Comparison of ENCODE assay signal across 13 mouse cellular contexts in genomic region chr16:32858356-32858755, GRCm38 (mm10). TPM values are rescaled to one million over a fixed set of nuclear protein-coding genes. Genes with fewer than 3 reads are reported as not detected.
DNase-seq lines count a peak whose midpoint lies in the region; ATAC-seq and TF ChIP-seq lines count a peak whose summit lies in the region.
"Had no signal": no experiment of that assay in that cellular context is flagged by ENCODE, and none has a peak within 500 bp of the region (broad histone marks: within the 10 kb centered on the region; RNA-seq: fewer than 3 reads in every experiment).

No protein-coding gene starts in this region.

- 0 out of 2 replicates have a peak, but pooled peaks have one; percentile 36 for ATAC-seq in lung, postnatal 0 days
- no peak for ATAC-seq in heart, embryonic 15.5 days (replicated peaks; ENCODE audit: insufficient number of reproducible peaks, insufficient read depth, low FRiP score, low read depth)
- ATAC-seq in stomach, postnatal 0 days (ENCODE audit: low FRiP score, low TSS enrichment), result no peak

- TF ChIP-seq POLR2A in lung, adult 2 months (IDR thresholded peaks at IDR 0.05; ENCODE audit: borderline replicate concordance, extremely low read depth, low read depth, low read length), result no peak

- H3K4me2 ChIP-seq in lung, postnatal 0 days (replicated peaks; ENCODE audit: low read depth, low read length), result no peak overlapping the region
- H3K4me2 ChIP-seq in heart, embryonic 15.5 days, result peak overlapping the region; percentile 27; the same call in 1 of the 2 replicates
- no peak overlapping the region for H3K4me2 ChIP-seq in stomach, postnatal 0 days (replicated peaks; ENCODE audit: low read depth)

- 36% methylated on average over 4 of the region's 4 CpGs for WGBS in lung, postnatal 0 days
- 46% methylated on average over 4 of the region's 4 CpGs for WGBS in lung, adult 2 months
- WGBS in heart, embryonic 15.5 days, result 28% methylated on average over 4 of the region's 4 CpGs
- 44% methylated on average over 4 of the region's 4 CpGs for WGBS in stomach, postnatal 0 days

- H3K9ac ChIP-seq in lung, postnatal 0 days (replicated peaks; ENCODE audit: low read depth), result no peak overlapping the region
- no peak overlapping the region for H3K9ac ChIP-seq in heart, embryonic 15.5 days
- H3K9ac ChIP-seq in stomach, postnatal 0 days (ENCODE audit: low read length), result no peak overlapping the region

- DNase-seq in heart, adult 18-20 months, result peak; percentile 36 to 47
- no peak for DNase-seq in heart, postnatal 4 days
- DNase-seq in lung, postnatal 0 days (ENCODE audit: low spot score), result peak; percentile 28
- no peak for DNase-seq in lung, adult 2 months
- DNase-seq in stomach, postnatal 0 days (ENCODE audit: low spot score), result no peak
- DNase-seq in embryo, embryonic 10 days (ENCODE audit: low spot score), result no peak
- no peak for DNase-seq in cerebellum, adult 18-20 months
- DNase-seq: kidney, adult 8-10 months had no signal

- no peak overlapping the region for H3K4me3 ChIP-seq in lung, postnatal 0 days (ENCODE audit: low read depth, low read length)
- H3K4me3 ChIP-seq in lung, adult 2 months (replicated peaks; ENCODE audit: extremely low read depth, low read depth, low read length), result no peak overlapping the region
- H3K4me3 ChIP-seq in heart, embryonic 15.5 days, result no peak overlapping the region
- H3K4me3 ChIP-seq in stomach, postnatal 0 days (ENCODE audit: low read depth, low read length), result no peak overlapping the region

- TF ChIP-seq EP300 in lung, postnatal 0 days (IDR thresholded peaks at IDR 0.05), result no peak
- TF ChIP-seq EP300 in stomach, postnatal 0 days (optimal IDR thresholded peaks at IDR 0.05), result no peak

- TF ChIP-seq CTCF in lung, postnatal 0 days (IDR thresholded peaks at IDR 0.05), result no peak
- TF ChIP-seq CTCF in lung, adult 2 months (IDR thresholded peaks at IDR 0.05; ENCODE audit: insufficient read depth, low read length), result no peak
- TF ChIP-seq CTCF in stomach, postnatal 0 days (IDR thresholded peaks at IDR 0.05; ENCODE audit: low read depth), result no peak

- H3K9me3 ChIP-seq in lung, postnatal 0 days (ENCODE audit: low read length), result no peaks in the 10 kb centered on the region
- no peaks in the 10 kb centered on the region for H3K9me3 ChIP-seq in heart, embryonic 15.5 days (replicated peaks)
- no peaks in the 10 kb centered on the region for H3K9me3 ChIP-seq in stomach, postnatal 0 days (ENCODE audit: control insufficient read depth, low read length)

- H3K36me3 ChIP-seq in lung, postnatal 0 days (ENCODE audit: insufficient read depth, low read length), result 0 out of 2 replicates have a peak, but pooled peaks cover 5% of the 10 kb centered on the region
- H3K36me3 ChIP-seq in heart, embryonic 15.5 days, result peaks cover 10% of the 10 kb centered on the region; the same call in 1 of the 2 replicates
- H3K36me3 ChIP-seq in stomach, postnatal 0 days (ENCODE audit: control insufficient read depth, insufficient read depth, low read length), result 0 out of 2 replicates have a peak, but pooled peaks cover 2% of the 10 kb centered on the region

- peaks cover 3% of the 10 kb centered on the region; the same call in 1 of the 2 replicates for H3K4me1 ChIP-seq in lung, postnatal 0 days (ENCODE audit: insufficient read depth, low read depth, low read length)
- peaks cover 5% of the 10 kb centered on the region for H3K4me1 ChIP-seq in lung, adult 2 months (ENCODE audit: control insufficient read depth, insufficient read depth, low read length)
- peaks cover 46% of the 10 kb centered on the region for H3K4me1 ChIP-seq in heart, embryonic 15.5 days (replicated peaks)
- no peaks in the 10 kb centered on the region; the same call in 1 of the 2 replicates for H3K4me1 ChIP-seq in stomach, postnatal 0 days (replicated peaks; ENCODE audit: control insufficient read depth, insufficient read depth)

- peak overlapping the region; percentile 81 for H3K27ac ChIP-seq in lung, postnatal 0 days (ENCODE audit: low read length)
- H3K27ac ChIP-seq in heart, embryonic 15.5 days, result peak overlapping the region; percentile 95
- peak overlapping the region; percentile 78 for H3K27ac ChIP-seq in stomach, postnatal 0 days (replicated peaks)

- no peaks in the 10 kb centered on the region for H3K27me3 ChIP-seq in lung, postnatal 0 days (replicated peaks; ENCODE audit: insufficient read depth, low read length)
- H3K27me3 ChIP-seq in heart, embryonic 15.5 days, result no peaks in the 10 kb centered on the region
- H3K27me3 ChIP-seq in stomach, postnatal 0 days (ENCODE audit: control insufficient read depth, insufficient read depth, low read length), result no peaks in the 10 kb centered on the region
- H3K27me3 ChIP-seq: CH12.LX had no signal

RNA-seq across cellular contexts. Expression of gene Fyttd1, which starts 18.9 kb away (rescaled TPM):
- 100 to 1,000 TPM; 105 to 106 TPM for total RNA-seq in heart, adult 18-20 months (2021)
- 100 to 1,000 TPM; 125 to 126 TPM for total RNA-seq in heart, postnatal 4 days (2021)
- polyA plus RNA-seq in lung, postnatal 0 days (2015; fragmentation: Nextera tagmentation; extraction: Ambion mirVana), result 63.5 and 70.1 TPM in 2 replicates
- 8.4 and 8.9 TPM in 2 replicates for polyA plus RNA-seq in lung, adult 2 months (2012; rRNA removed)
- polyA plus RNA-seq in heart, embryonic 15.5 days (2015; fragmentation: Nextera tagmentation; extraction: Ambion mirVana), result 101 and 125 TPM in 2 replicates
- 60.4 and 66.5 TPM in 2 replicates for polyA plus RNA-seq in stomach, postnatal 0 days (2015; fragmentation: Nextera tagmentation; extraction: Ambion mirVana)

RNA-seq across cellular contexts. Expression of gene Rubcn, which starts 19.2 kb away (rescaled TPM):
- 10 to 100 TPM; 28.3 to 29.7 TPM for total RNA-seq in heart, adult 18-20 months (2021)
- total RNA-seq in heart, postnatal 4 days (2021), result 10 to 100 TPM; 29.8 to 35.1 TPM
- 12.9 and 13.3 TPM in 2 replicates for polyA plus RNA-seq in lung, postnatal 0 days (2015; fragmentation: Nextera tagmentation; extraction: Ambion mirVana)
- 34.3 and 47.6 TPM in 2 replicates for polyA plus RNA-seq in lung, adult 2 months (2012; rRNA removed)
- polyA plus RNA-seq in heart, embryonic 15.5 days (2015; fragmentation: Nextera tagmentation; extraction: Ambion mirVana), result 27.0 and 34.0 TPM in 2 replicates
- 7.1 and 8.3 TPM in 2 replicates for polyA plus RNA-seq in stomach, postnatal 0 days (2015; fragmentation: Nextera tagmentation; extraction: Ambion mirVana)

RNA-seq across cellular contexts. Expression of gene Smbd1, which starts 48.1 kb away (rescaled TPM):
- total RNA-seq in heart, adult 18-20 months (2021), result not detected
- total RNA-seq in heart, postnatal 4 days (2021), result not detected
- 2.1 and 3.0 TPM in 2 replicates for polyA plus RNA-seq in lung, postnatal 0 days (2015; fragmentation: Nextera tagmentation; extraction: Ambion mirVana)
- 2.3 and 3.0 TPM in 2 replicates for polyA plus RNA-seq in lung, adult 2 months (2012; rRNA removed)
- polyA plus RNA-seq in heart, embryonic 15.5 days (2015; fragmentation: Nextera tagmentation; extraction: Ambion mirVana), result not detected in 2 replicates
- polyA plus RNA-seq in stomach, postnatal 0 days (2015; fragmentation: Nextera tagmentation; extraction: Ambion mirVana), result 0.19 and 0.21 TPM in 2 replicates
- total RNA-seq: CH12.LX; gastrocnemius, adult 8-10 months; left cerebral cortex, postnatal 14 days had no signal
- polyA plus RNA-seq: embryonic facial prominence, embryonic 11.5 days had no signal

RNA-seq across cellular contexts. Expression of gene Lrch3, which starts 55.5 kb away (rescaled TPM):
- 10 to 100 TPM; 19.9 to 21.4 TPM for total RNA-seq in heart, adult 18-20 months (2021)
- total RNA-seq in heart, postnatal 4 days (2021), result 10 to 100 TPM; 29.0 to 30.9 TPM
- 15.7 and 17.3 TPM in 2 replicates for polyA plus RNA-seq in lung, postnatal 0 days (2015; fragmentation: Nextera tagmentation; extraction: Ambion mirVana)
- 28.7 and 40.3 TPM in 2 replicates for polyA plus RNA-seq in lung, adult 2 months (2012; rRNA removed)
- 15.0 and 15.8 TPM in 2 replicates for polyA plus RNA-seq in heart, embryonic 15.5 days (2015; fragmentation: Nextera tagmentation; extraction: Ambion mirVana)
- polyA plus RNA-seq in stomach, postnatal 0 days (2015; fragmentation: Nextera tagmentation; extraction: Ambion mirVana), result 5.4 and 8.1 TPM in 2 replicates

Comparison
In these comparisons a context has a peak if more than half of its experiments do, and no peak if none do; other contexts are left out.
1. DNase-seq: peak in heart, adult 18-20 months (2 of 2) and lung, postnatal 0 days (single experiment); none in heart, postnatal 4 days (single experiment), lung, adult 2 months (single experiment), stomach, postnatal 0 days (single experiment), embryo, embryonic 10 days (single experiment) and cerebellum, adult 18-20 months (0 of 2).
2. Peak in every context shown above with its lines, with median percentiles within 50 percentile points of each other: H3K27ac ChIP-seq.